Mouse (Mus musculus): ENCODE data around the gene Gfy. TPM values are rescaled to one million over a fixed set of nuclear protein-coding genes. Genes with fewer than 3 reads are reported as not detected.

The Gfy gene
- total and polyA plus RNA-seq, 2 experiments from 2014 or later = not detected

DNA sequence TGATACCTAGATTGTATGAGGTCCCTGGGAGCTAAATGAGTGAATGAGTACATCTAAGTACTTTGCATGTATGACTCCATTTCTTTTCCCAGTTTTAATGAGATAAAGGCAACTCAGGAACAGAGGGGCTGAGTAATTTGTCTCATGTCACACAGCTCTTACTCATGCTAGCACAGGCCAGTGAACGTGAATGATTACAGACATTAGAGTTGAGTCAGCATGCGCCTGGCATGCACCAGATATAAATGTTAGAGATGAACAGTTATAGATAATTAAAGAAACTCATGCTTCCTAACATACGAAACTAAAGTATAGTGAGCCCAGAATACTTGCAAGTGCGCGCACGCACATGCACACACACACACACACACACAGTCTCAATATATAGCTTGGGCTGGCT is 10.8 kb upstream of the Gfy start:
- Histone ChIP-seq H3K27me3 (ENCODE audit: insufficient read depth, low read length) (no peaks in the 10 kb centered on the region), H3K27ac (no peak overlapping the region), H3K4me3 (ENCODE audit: low read length) (no peak overlapping the region), H3K9me3 (ENCODE audit: low read length) (no peaks in the 10 kb centered on the region), H3K36me3 (ENCODE audit: insufficient read depth, low read length) (no peaks in the 10 kb centered on the region), H3K9ac (replicated peaks; ENCODE audit: low read length) (no peak overlapping the region), H3K4me1 (ENCODE audit: insufficient read depth, low read length) (no peaks in the 10 kb centered on the region), H3K4me2 (ENCODE audit: low read depth, low read length) (no peak overlapping the region)
- 90% methylated on average over 6 of the region's 6 CpGs for WGBS
- no peak for TF ChIP-seq CTCF (IDR thresholded peaks at IDR 0.05; ENCODE audit: low read depth)
- ATAC-seq (no peak), DNase-seq (ENCODE audit: low spot score) (no peak)

DNA sequence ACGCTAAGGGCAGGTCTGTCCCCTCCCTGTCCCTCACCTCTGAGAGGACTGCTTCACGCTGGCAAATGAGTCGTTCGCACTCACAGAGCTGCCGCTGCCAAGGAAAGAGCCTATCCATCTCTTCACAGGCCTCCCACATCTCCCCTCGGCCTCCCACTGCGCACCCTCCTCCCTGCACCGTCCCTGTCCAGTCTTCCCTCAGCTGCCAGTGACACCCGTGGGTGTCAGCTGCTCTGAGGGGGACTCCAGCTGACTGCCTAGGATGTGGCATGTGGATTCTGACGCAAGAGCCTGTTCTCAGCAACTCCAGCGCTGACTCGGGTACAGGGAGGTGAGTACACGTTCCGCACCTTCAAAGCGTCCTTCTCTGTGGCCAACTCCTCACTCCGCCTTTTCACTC is 10.2 kb upstream of the Gfy start:
- DNase-seq (ENCODE audit: low spot score) (no peak), ATAC-seq (no peak)
- no peak overlapping the region for H3K27ac ChIP-seq
- no peaks in the 10 kb centered on the region for H3K36me3 ChIP-seq (ENCODE audit: insufficient read depth, low read length)
- no peaks in the 10 kb centered on the region for H3K9me3 ChIP-seq (ENCODE audit: low read length)
- no peak overlapping the region for H3K4me3 ChIP-seq (ENCODE audit: low read length)
- TF ChIP-seq CTCF (IDR thresholded peaks at IDR 0.05; ENCODE audit: low read depth) = no peak
- no peaks in the 10 kb centered on the region for H3K4me1 ChIP-seq (ENCODE audit: insufficient read depth, low read length)
- WGBS = 50% methylated on average over 16 of the region's 16 CpGs
- H3K4me2 ChIP-seq (ENCODE audit: low read depth, low read length) = no peak overlapping the region
- 0 out of 2 replicates have a peak, but pooled peaks cover 3% of the 10 kb centered on the region for H3K27me3 ChIP-seq (ENCODE audit: insufficient read depth, low read length)
- no peak overlapping the region for H3K9ac ChIP-seq (replicated peaks; ENCODE audit: low read length)

- 65% methylated on average over 7 of the region's 7 CpGs for WGBS
- H3K9ac ChIP-seq (replicated peaks; ENCODE audit: low read length) = no peak overlapping the region
- no peak for TF ChIP-seq CTCF (IDR thresholded peaks at IDR 0.05; ENCODE audit: low read depth)
- no peak overlapping the region for H3K4me3 ChIP-seq (ENCODE audit: low read length)
- no peak overlapping the region for H3K27ac ChIP-seq
- H3K9me3 ChIP-seq (ENCODE audit: low read length) = no peaks in the 10 kb centered on the region
- no peak overlapping the region for H3K4me2 ChIP-seq (ENCODE audit: low read depth, low read length)
- ATAC-seq (no peak), DNase-seq (ENCODE audit: low spot score) (no peak)
- H3K36me3 ChIP-seq (ENCODE audit: insufficient read depth, low read length) = no peaks in the 10 kb centered on the region
- no peaks in the 10 kb centered on the region for H3K4me1 ChIP-seq (ENCODE audit: insufficient read depth, low read length)
- H3K27me3 ChIP-seq (ENCODE audit: insufficient read depth, low read length) = peaks cover 37% of the 10 kb centered on the region
Observed at GRCm38 (mm10) chr7:45185921-45186320, 6.6 kb upstream of the Gfy start.

GRCm38 (mm10) chr7:45183672-45184071 is 4.3 kb upstream of the Gfy start:
- ATAC-seq (no peak), DNase-seq (ENCODE audit: low spot score) (no peak)
- Histone ChIP-seq H3K36me3 (ENCODE audit: insufficient read depth, low read length) (no peaks in the 10 kb centered on the region), H3K4me2 (ENCODE audit: low read depth, low read length) (no peak overlapping the region), H3K9ac (replicated peaks; ENCODE audit: low read length) (no peak overlapping the region), H3K9me3 (ENCODE audit: low read length) (no peaks in the 10 kb centered on the region), H3K4me3 (ENCODE audit: low read length) (no peak overlapping the region), H3K27me3 (ENCODE audit: insufficient read depth, low read length) (peaks cover 59% of the 10 kb centered on the region), H3K27ac (no peak overlapping the region), H3K4me1 (ENCODE audit: insufficient read depth, low read length) (no peaks in the 10 kb centered on the region)
- TF ChIP-seq CTCF (IDR thresholded peaks at IDR 0.05; ENCODE audit: low read depth) = no peak
- WGBS = 65% methylated on average over 7 of the region's 7 CpGs

DNA sequence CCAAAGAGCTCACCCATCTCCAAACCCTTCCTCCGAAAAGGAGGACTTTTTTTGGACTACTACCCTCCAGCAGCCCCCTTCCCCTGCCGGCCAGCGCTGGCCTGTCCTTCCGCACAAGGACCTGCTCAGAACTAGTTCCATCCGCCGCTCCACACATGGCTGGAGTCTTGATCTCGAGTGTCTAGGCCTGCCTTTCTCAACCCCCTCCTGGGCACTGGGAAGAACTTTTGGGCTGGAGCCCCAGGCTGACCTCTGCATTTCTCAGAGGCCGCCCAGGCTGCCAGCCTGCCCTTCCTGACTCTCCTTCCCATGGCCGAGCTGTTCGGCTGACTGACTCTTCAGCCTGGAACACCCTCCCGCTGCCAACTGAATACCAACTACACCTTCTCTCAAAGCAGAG is 3.2 kb upstream of the Gfy start:
- no peaks in the 10 kb centered on the region for H3K4me1 ChIP-seq (ENCODE audit: insufficient read depth, low read length)
- H3K4me3 ChIP-seq (ENCODE audit: low read length) = peak overlapping the region; percentile 31
- no peak overlapping the region for H3K9ac ChIP-seq (replicated peaks; ENCODE audit: low read length)
- H3K4me2 ChIP-seq (ENCODE audit: low read depth, low read length) = peak overlapping the region; percentile 55
- 16% methylated on average over 11 of the region's 11 CpGs for WGBS
- no peak for TF ChIP-seq CTCF (IDR thresholded peaks at IDR 0.05; ENCODE audit: low read depth)
- no peak for DNase-seq (ENCODE audit: low spot score)
- peaks cover 69% of the 10 kb centered on the region for H3K27me3 ChIP-seq (ENCODE audit: insufficient read depth, low read length)
- H3K9me3 ChIP-seq (ENCODE audit: low read length) = no peaks in the 10 kb centered on the region
- H3K36me3 ChIP-seq (ENCODE audit: insufficient read depth, low read length) = no peaks in the 10 kb centered on the region
- no peak overlapping the region for H3K27ac ChIP-seq
- peak; percentile 16 for ATAC-seq

DNA sequence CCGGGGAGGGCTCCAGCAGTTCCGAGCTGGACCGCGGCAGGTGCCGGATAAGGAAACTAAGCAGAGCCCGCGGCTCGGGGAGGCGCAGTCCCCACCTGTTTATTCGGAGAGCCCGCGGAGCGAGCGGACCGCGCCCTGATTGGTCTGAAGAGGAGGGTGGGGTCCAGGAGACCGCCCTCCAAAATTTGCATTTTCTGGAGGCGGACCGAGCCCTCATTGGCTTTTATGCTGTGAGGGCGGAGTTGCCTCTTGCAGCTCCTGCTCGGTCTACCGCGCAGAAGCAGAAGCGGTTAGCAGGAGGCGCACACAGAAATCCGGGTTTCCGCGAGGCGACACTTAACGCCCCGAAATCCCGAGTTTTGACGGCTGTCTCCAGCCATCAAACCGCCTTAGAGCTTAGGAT is 2.8 kb upstream of the Gfy start:
- no peak overlapping the region for H3K9ac ChIP-seq (replicated peaks; ENCODE audit: low read length)
- WGBS = under 1% methylated on average over 34 of the region's 34 CpGs
- no peak overlapping the region for H3K27ac ChIP-seq
- peak; percentile 93 for ATAC-seq
- peaks cover 73% of the 10 kb centered on the region for H3K27me3 ChIP-seq (ENCODE audit: insufficient read depth, low read length)
- H3K4me2 ChIP-seq (ENCODE audit: low read depth, low read length) = peak overlapping the region; percentile 55
- H3K4me3 ChIP-seq (ENCODE audit: low read length) = peak overlapping the region; percentile 31
- H3K36me3 ChIP-seq (ENCODE audit: insufficient read depth, low read length) = no peaks in the 10 kb centered on the region
- DNase-seq (ENCODE audit: low spot score) = peak; percentile 90
- no peaks in the 10 kb centered on the region for H3K9me3 ChIP-seq (ENCODE audit: low read length)
- no peaks in the 10 kb centered on the region for H3K4me1 ChIP-seq (ENCODE audit: insufficient read depth, low read length)
- no peak for TF ChIP-seq CTCF (IDR thresholded peaks at IDR 0.05; ENCODE audit: low read depth)

DNA sequence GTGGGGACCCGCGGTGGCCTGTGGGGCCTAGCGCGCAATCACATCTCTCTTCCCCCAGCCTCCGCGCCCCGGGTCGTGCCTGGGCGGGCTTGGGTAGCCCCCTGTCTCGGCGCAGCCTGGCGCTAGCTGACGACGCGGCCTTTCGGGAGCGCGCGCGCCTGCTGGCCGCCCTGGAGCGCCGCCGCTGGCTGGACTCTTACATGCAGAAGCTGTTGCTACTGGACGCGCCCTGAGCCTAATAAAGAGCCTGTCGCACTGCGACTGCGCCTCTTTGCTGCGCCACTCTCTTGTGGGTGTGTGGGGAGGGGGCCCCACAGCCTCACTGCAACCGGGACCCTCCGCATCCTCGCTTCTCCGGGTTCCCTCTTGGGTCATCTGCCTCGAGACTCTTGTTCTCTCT is 2.2 kb upstream of the Gfy start:
- 5% methylated on average over 34 of the region's 35 CpGs for WGBS
- DNase-seq (ENCODE audit: low spot score) = peak; percentile 44
- ATAC-seq = no peak
- no peaks in the 10 kb centered on the region for H3K36me3 ChIP-seq (ENCODE audit: insufficient read depth, low read length)
- peaks cover 79% of the 10 kb centered on the region for H3K27me3 ChIP-seq (ENCODE audit: insufficient read depth, low read length)
- peak overlapping the region; percentile 55 for H3K4me2 ChIP-seq (ENCODE audit: low read depth, low read length)
- peak overlapping the region; percentile 31 for H3K4me3 ChIP-seq (ENCODE audit: low read length)
- H3K4me1 ChIP-seq (ENCODE audit: insufficient read depth, low read length) = no peaks in the 10 kb centered on the region
- no peak overlapping the region for H3K9ac ChIP-seq (replicated peaks; ENCODE audit: low read length)
- no peak overlapping the region for H3K27ac ChIP-seq
- 0 out of 2 replicates have a peak, but pooled peaks have one; percentile 9 for TF ChIP-seq CTCF (IDR thresholded peaks at IDR 0.05; ENCODE audit: low read depth)
- no peaks in the 10 kb centered on the region for H3K9me3 ChIP-seq (ENCODE audit: low read length)
